Mouse (Mus musculus) intestine, embryonic 15.5 days (tissue): ENCODE results near the gene Arntl2. TPM values are rescaled to one million over a fixed set of nuclear protein-coding genes. Genes with fewer than 3 reads are reported as not detected.

Source experiments
- ATAC-seq: fragments of 200-750 bp; cut with Nextera tagmentation; 2 replicates; pipeline ENCODE4 v1.8.0; 2017; ENCODE audit warnings: moderate TSS enrichment, moderate library complexity
- H3K27ac ChIP-seq: fragments of 300-500 bp; sonication (generic); 2 replicates; pipeline ENCODE4 v1.5.1; 2015; ENCODE audit warnings: mild to moderate bottlenecking, inconsistent platforms
- H3K27me3 ChIP-seq: fragments of 300-500 bp; sonication (generic); replicated peaks from 2 replicates; pipeline ENCODE4 v1.6.1; 2015; ENCODE audit warnings: inconsistent platforms
- H3K36me3 ChIP-seq: fragments of 300-500 bp; sonication (generic); 2 replicates; pipeline ENCODE4 v1.6.1; 2015; ENCODE audit warnings: inconsistent platforms
- H3K4me1 ChIP-seq: fragments of 300-500 bp; sonication (generic); replicated peaks from 2 replicates; pipeline ENCODE4 v1.6.1; 2015; ENCODE audit warnings: inconsistent platforms
- H3K4me2 ChIP-seq: fragments of 300-500 bp; sonication (generic); replicated peaks from 2 replicates; pipeline ENCODE4 v1.6.1; 2015; ENCODE audit warnings: mild to moderate bottlenecking, inconsistent platforms
- H3K4me3 ChIP-seq: fragments of 300-500 bp; sonication (generic); replicated peaks from 2 replicates; pipeline ENCODE4 v1.5.1; 2015; ENCODE audit warnings: inconsistent platforms
- H3K9ac ChIP-seq: fragments of 300-500 bp; sonication (generic); 2 replicates; pipeline ENCODE4 v1.6.1; 2015; ENCODE audit warnings: inconsistent platforms
- H3K9me3 ChIP-seq: fragments of 300-500 bp; sonication (generic); 2 replicates; pipeline ENCODE4 v1.6.1; 2016; ENCODE audit warnings: inconsistent platforms
- WGBS: fragments of 180-500 bp; shearing (Covaris S2); methylation state at CpG from one replicate; pipeline ENCODE4 v1.1.7; 2015; 5-methylcytosine and 5-hydroxymethylcytosine counted together
- polyA plus RNA-seq: library from polyadenylated mRNA; unstranded; fragments of >200 nt; fragmentation: Nextera tagmentation; extraction: Ambion mirVana; gene quantifications from 2 replicates; pipeline ENCODE4 v1.2.1, GENCODE M21; 2015

The Arntl2 gene
- polyA plus RNA-seq, 1 experiment from 2014 or later: 2.8 TPM

- Histone ChIP-seq H3K9ac (peak overlapping the region; percentile 56), H3K27ac (no peak overlapping the region), H3K9me3 (no peaks in the 10 kb centered on the region), H3K27me3 (no peaks in the 10 kb centered on the region), H3K4me1 (no peaks in the 10 kb centered on the region), H3K36me3 (no peaks in the 10 kb centered on the region), H3K4me2 (peak overlapping the region; percentile 88), H3K4me3 (peak overlapping the region; percentile 56)
- WGBS: 12% methylated on average over 22 of the region's 22 CpGs
- peak; percentile 48 for ATAC-seq
These were observed 510 bp upstream of the Arntl2 start for GRCm38 (mm10) chr6:146795166-146795923.

DNA sequence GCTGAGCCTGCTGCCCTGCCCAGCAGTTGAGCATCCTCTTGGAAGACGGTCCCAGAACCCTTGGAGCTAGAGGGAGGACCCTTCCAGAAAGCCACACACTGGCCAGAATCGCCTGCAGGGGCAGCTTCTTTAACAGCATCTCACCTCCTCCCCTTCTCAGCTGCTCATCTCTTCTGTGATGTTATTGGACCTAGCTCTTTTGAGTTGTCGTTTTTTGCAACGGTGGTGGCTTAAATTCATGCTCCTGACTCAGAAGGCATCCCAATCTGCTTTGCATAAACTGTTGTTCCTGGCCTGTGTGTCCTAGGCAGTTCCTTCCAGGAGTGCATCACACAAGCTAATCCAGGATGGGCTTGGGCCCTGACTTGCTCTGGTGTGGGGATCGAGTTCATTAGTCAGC, 1.6 kb downstream of the Arntl2 start:
- 66% methylated on average over 5 of the region's 5 CpGs for WGBS
- no peak overlapping the region for H3K27ac ChIP-seq
- no peaks in the 10 kb centered on the region for H3K36me3 ChIP-seq
- H3K4me3 ChIP-seq: no peak overlapping the region
- H3K9ac ChIP-seq: no peak overlapping the region
- H3K4me1 ChIP-seq: no peaks in the 10 kb centered on the region
- H3K9me3 ChIP-seq: no peaks in the 10 kb centered on the region
- no peaks in the 10 kb centered on the region for H3K27me3 ChIP-seq
- H3K4me2 ChIP-seq: no peak overlapping the region
- no peak for ATAC-seq

- WGBS: 84% methylated on average over 6 of the region's 6 CpGs
- Histone ChIP-seq H3K4me1 (no peaks in the 10 kb centered on the region), H3K4me3 (no peak overlapping the region), H3K36me3 (no peaks in the 10 kb centered on the region), H3K27ac (no peak overlapping the region), H3K9ac (no peak overlapping the region), H3K27me3 (no peaks in the 10 kb centered on the region), H3K4me2 (no peak overlapping the region), H3K9me3 (no peaks in the 10 kb centered on the region)
- ATAC-seq: no peak
These were observed 14.1 kb downstream of the Arntl2 start for GRCm38 (mm10) chr6:146809991-146810390.

DNA sequence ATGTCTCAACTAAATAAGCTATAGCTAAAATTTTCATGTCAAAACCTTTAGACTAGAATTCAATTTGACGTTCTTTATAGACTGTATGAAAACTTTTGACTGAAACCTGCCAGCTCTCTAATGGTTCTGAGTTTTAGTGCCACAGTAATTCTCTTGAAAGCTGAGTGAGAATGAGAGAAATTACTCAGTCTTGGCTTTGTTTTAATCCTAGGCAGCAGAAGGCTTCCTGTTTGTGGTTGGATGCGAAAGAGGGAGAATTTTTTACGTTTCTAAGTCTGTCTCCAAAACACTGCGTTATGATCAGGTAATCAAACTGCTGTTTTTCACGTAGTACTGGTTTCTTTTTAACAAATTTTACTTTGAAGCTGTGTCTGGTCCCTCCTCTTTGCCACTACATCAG, 17.2 kb downstream of the Arntl2 start:
- no peak overlapping the region for H3K27ac ChIP-seq
- no peaks in the 10 kb centered on the region for H3K27me3 ChIP-seq
- no peak for ATAC-seq
- no peaks in the 10 kb centered on the region for H3K36me3 ChIP-seq
- H3K9me3 ChIP-seq: no peaks in the 10 kb centered on the region
- H3K4me3 ChIP-seq: no peak overlapping the region
- 89% methylated on average over 5 of the region's 5 CpGs for WGBS
- no peak overlapping the region for H3K4me2 ChIP-seq
- H3K9ac ChIP-seq: no peak overlapping the region
- no peaks in the 10 kb centered on the region for H3K4me1 ChIP-seq

GRCm38 (mm10) chr6:146820177-146820965, 24.5 kb downstream of the Arntl2 start:
- Histone ChIP-seq H3K9me3 (no peaks in the 10 kb centered on the region), H3K4me2 (no peak overlapping the region), H3K27ac (no peak overlapping the region), H3K4me1 (no peaks in the 10 kb centered on the region), H3K36me3 (no peaks in the 10 kb centered on the region), H3K4me3 (no peak overlapping the region), H3K9ac (no peak overlapping the region), H3K27me3 (no peaks in the 10 kb centered on the region)
- no peak for ATAC-seq
- WGBS: 84% methylated on average over 29 of the region's 29 CpGs

DNA sequence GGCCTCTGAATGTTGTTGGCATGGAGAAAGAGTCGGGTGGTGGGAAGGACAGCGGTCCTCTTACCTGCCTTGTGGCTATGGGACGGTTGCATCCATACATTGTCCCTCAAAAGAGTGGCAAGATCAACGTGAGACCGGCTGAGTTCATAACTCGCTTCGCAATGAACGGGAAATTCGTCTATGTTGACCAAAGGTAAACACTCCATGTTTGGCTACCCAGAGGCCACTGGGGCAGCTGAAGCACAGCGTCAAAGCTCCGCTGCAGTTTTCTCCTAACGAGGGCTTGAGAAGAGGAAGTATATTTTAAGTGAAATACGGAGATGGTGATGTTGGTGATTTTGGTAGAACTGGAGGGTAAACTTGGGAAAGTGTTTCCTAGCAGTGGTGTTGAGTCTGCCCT, 26.1 kb downstream of the Arntl2 start:
- no peak overlapping the region for H3K4me3 ChIP-seq
- no peak overlapping the region for H3K4me2 ChIP-seq
- H3K27me3 ChIP-seq: no peaks in the 10 kb centered on the region
- no peaks in the 10 kb centered on the region for H3K4me1 ChIP-seq
- WGBS: 67% methylated on average over 13 of the region's 13 CpGs
- H3K27ac ChIP-seq: no peak overlapping the region
- no peaks in the 10 kb centered on the region for H3K36me3 ChIP-seq
- ATAC-seq: no peak
- H3K9ac ChIP-seq: no peak overlapping the region
- H3K9me3 ChIP-seq: no peaks in the 10 kb centered on the region

DNA sequence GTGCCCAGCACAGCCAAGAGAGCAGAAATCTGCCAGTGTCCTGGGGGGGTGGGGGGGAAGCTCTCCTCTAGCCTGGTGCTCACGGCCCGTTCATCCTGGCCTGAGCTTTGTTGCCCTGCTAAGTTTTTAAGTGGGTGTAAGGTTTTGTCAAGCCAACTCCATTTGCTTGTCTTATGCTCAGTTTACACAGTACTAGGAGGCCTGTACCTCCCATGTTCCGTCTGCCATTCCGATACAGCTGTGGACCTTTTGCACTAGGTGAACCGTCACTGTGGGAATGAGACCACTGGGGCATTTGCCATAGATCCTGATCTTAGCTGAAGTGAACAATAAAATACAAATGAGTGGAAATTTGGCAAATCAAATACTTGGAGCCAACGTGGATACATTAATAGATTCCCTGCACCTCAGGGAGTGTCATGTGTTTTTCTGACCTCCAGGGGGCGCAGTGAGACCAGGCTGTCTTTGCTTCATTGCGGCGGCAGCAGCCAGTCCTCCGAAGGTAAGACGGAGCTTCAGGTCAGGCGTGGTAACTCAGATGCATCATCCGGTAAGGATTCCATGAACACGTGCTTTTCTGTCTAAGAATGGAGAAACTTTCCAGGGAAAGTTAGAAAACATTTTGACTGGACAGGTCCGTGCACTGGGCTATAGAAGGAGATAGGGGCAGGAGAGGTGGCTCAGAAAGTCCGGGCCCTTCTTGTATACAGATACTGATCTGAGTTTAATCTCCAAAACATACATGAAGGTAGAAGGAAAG, 29.1 kb downstream of the Arntl2 start:
- Histone ChIP-seq H3K27me3 (no peaks in the 10 kb centered on the region), H3K36me3 (no peaks in the 10 kb centered on the region), H3K27ac (no peak overlapping the region), H3K4me1 (no peaks in the 10 kb centered on the region), H3K4me3 (no peak overlapping the region), H3K9me3 (no peaks in the 10 kb centered on the region), H3K9ac (no peak overlapping the region), H3K4me2 (no peak overlapping the region)
- peak; percentile 77 for ATAC-seq
- WGBS: 39% methylated on average over 16 of the region's 16 CpGs

GRCm38 (mm10) chr6:146825487-146825773, 29.6 kb downstream of the Arntl2 start:
- no peak overlapping the region for H3K4me2 ChIP-seq
- no peak overlapping the region for H3K9ac ChIP-seq
- 69% methylated on average over 1 of the region's 1 CpGs for WGBS
- H3K4me1 ChIP-seq: no peaks in the 10 kb centered on the region
- no peaks in the 10 kb centered on the region for H3K27me3 ChIP-seq
- H3K4me3 ChIP-seq: no peak overlapping the region
- H3K36me3 ChIP-seq: no peaks in the 10 kb centered on the region
- no peak overlapping the region for H3K27ac ChIP-seq
- no peak for ATAC-seq
- no peaks in the 10 kb centered on the region for H3K9me3 ChIP-seq

GRCm38 (mm10) chr6:146831320-146831719, 35.5 kb downstream of the Arntl2 start:
- 86% methylated on average over 12 of the region's 12 CpGs for WGBS
- ATAC-seq: no peak
- H3K27me3 ChIP-seq: no peaks in the 10 kb centered on the region
- no peak overlapping the region for H3K27ac ChIP-seq
- no peaks in the 10 kb centered on the region for H3K36me3 ChIP-seq
- H3K4me1 ChIP-seq: 0 out of 2 replicates have a peak, but pooled peaks cover 5% of the 10 kb centered on the region
- no peak overlapping the region for H3K4me2 ChIP-seq
- H3K9ac ChIP-seq: no peak overlapping the region
- H3K4me3 ChIP-seq: no peak overlapping the region
- no peaks in the 10 kb centered on the region for H3K9me3 ChIP-seq

GRCm38 (mm10) chr6:146833485-146834314, 37.8 kb downstream of the Arntl2 start:
- peak; percentile 75 for ATAC-seq

GRCm38 (mm10) chr6:146834342-146834741, 38.5 kb downstream of the Arntl2 start:
- no peaks in the 10 kb centered on the region for H3K27me3 ChIP-seq
- H3K4me2 ChIP-seq: no peak overlapping the region
- H3K4me3 ChIP-seq: no peak overlapping the region
- no peak overlapping the region for H3K27ac ChIP-seq
- H3K4me1 ChIP-seq: 0 out of 2 replicates have a peak, but pooled peaks cover 5% of the 10 kb centered on the region
- H3K9me3 ChIP-seq: no peaks in the 10 kb centered on the region
- no peaks in the 10 kb centered on the region for H3K36me3 ChIP-seq
- ATAC-seq: no peak
- WGBS: 79% methylated on average over 3 of the region's 3 CpGs
- no peak overlapping the region for H3K9ac ChIP-seq

More at GRCm38 (mm10) chr6:146833485-146834314, 37.8 kb downstream of the Arntl2 start:
- Histone ChIP-seq H3K9ac (no peak overlapping the region), H3K9me3 (no peaks in the 10 kb centered on the region), H3K27ac (no peak overlapping the region), H3K36me3 (no peaks in the 10 kb centered on the region), H3K4me1 (0 out of 2 replicates have a peak, but pooled peaks cover 5% of the 10 kb centered on the region), H3K27me3 (no peaks in the 10 kb centered on the region), H3K4me2 (no peak overlapping the region), H3K4me3 (no peak overlapping the region)
- WGBS: 67% methylated on average over 6 of the region's 6 CpGs
